Mouse (Mus musculus): ENCODE results near the gene Kctd14.

GRCm38 (mm10) chr7:97452196-97452595 lies 1.1 kb downstream of the Kctd14 start:
- TF ChIP-seq CTCF (IDR thresholded peaks at IDR 0.05; ENCODE audit: control insufficient read depth, insufficient read depth, insufficient read length) = no peak
- no peak for TF ChIP-seq MYOG (IDR thresholded peaks at IDR 0.05; ENCODE audit: control insufficient read depth, extremely low read depth, insufficient read length)
- no peak for TF ChIP-seq USF1 (IDR thresholded peaks at IDR 0.05; ENCODE audit: low read depth)
- no peak for TF ChIP-seq MAX (IDR thresholded peaks at IDR 0.05)
- no peak for TF ChIP-seq MYOD1 (IDR thresholded peaks at IDR 0.05; ENCODE audit: control insufficient read depth, insufficient read length, low read depth)

Measured in C2C12 (cell line).